Mouse (Mus musculus) myocyte (in vitro differentiated cells): ENCODE data around the gene Yju2.

Experiments used
- CEBPB ChIP-seq: IDR thresholded peaks from 2 replicates; pipeline ENCODE4 v1.6.1; 2011; ENCODE audit warnings: mild to moderate bottlenecking, moderate library complexity; ENCODE audit not compliant: poor library complexity, insufficient read depth, severe bottlenecking
- E2F4 ChIP-seq: IDR thresholded peaks from one replicate; pipeline ENCODE4 v1.6.1; 2011; ENCODE audit warnings: mild to moderate bottlenecking, control low read depth, moderate library complexity; ENCODE audit not compliant: insufficient read depth
- MAX ChIP-seq: IDR thresholded peaks from one replicate; pipeline ENCODE4 v1.6.1; 2011; ENCODE audit warnings: low read depth, mild to moderate bottlenecking, control low read depth
- MYOD1 ChIP-seq, 3 experiments: IDR thresholded peaks; one replicate each; pipeline ENCODE4 v1.6.1; 2011; ENCODE audit warnings: control low read depth in 2 of 3, low read depth in 2 of 3, mild to moderate bottlenecking in 2 of 3, moderate library complexity in 1 of 3; ENCODE audit not compliant: insufficient read length in 2 of 3, control insufficient read depth in 1 of 3
- POLR2A ChIP-seq: IDR thresholded peaks from one replicate; pipeline ENCODE4 v1.6.1; 2011; ENCODE audit warnings: low read depth, mild to moderate bottlenecking, control low read depth, moderate library complexity; ENCODE audit not compliant: insufficient read length
- SRF ChIP-seq: IDR thresholded peaks from one replicate; pipeline ENCODE4 v1.6.1; 2011; ENCODE audit warnings: low read depth; ENCODE audit not compliant: control insufficient read depth, insufficient read length
- TCF12 ChIP-seq: IDR thresholded peaks from one replicate; pipeline ENCODE4 v1.6.1; 2011; ENCODE audit warnings: mild to moderate bottlenecking, control low read depth; ENCODE audit not compliant: poor library complexity, insufficient read depth, severe bottlenecking
- USF1 ChIP-seq: IDR thresholded peaks from one replicate; pipeline ENCODE4 v1.6.1; 2011; ENCODE audit warnings: low read depth, mild to moderate bottlenecking, control low read depth, moderate library complexity

- TF ChIP-seq POLR2A, result peak; percentile 39
- TF ChIP-seq CEBPB, result no peak
- no peak for TF ChIP-seq MAX
- TF ChIP-seq USF1, result no peak
- peak in 2 of 3 experiments; percentile 27 to 34 for TF ChIP-seq MYOD1 (IDR thresholded peaks at IDR 0.05; ENCODE audit: control insufficient read depth in 1 of 3, insufficient read length in 2 of 3, low read depth in 2 of 3)
- TF ChIP-seq E2F4, result no peak
- no peak for TF ChIP-seq TCF12
- TF ChIP-seq SRF, result no peak
Measured at GRCm38 (mm10) chr17:56016793-56017785, 58.2 kb downstream of the Yju2 start.
